27 mouse cellular contexts compared by ENCODE assay signal in genomic region chr2:103277794-103278193, GRCm38 (mm10). TPM values are rescaled to one million over a fixed set of nuclear protein-coding genes. Genes with fewer than 3 reads are reported as not detected.
DNase-seq lines count a peak whose midpoint lies in the region; ATAC-seq and TF ChIP-seq lines count a peak whose summit lies in the region.
"Had no signal": no experiment of that assay in that cellular context is flagged by ENCODE, and none has a peak within 500 bp of the region (broad histone marks: within the 10 kb centered on the region; RNA-seq: fewer than 3 reads in every experiment).

No protein-coding gene starts in this region.

- H3K27me3 ChIP-seq in heart, postnatal 0 days (ENCODE audit: control insufficient read depth, insufficient read depth, low read length): no peaks in the 10 kb centered on the region
- H3K27me3 ChIP-seq: CH12.LX; liver, embryonic 12.5 days; Patski had no signal

- no peak overlapping the region for H3K4me3 ChIP-seq in heart, postnatal 0 days (ENCODE audit: low read depth, low read length)
- H3K4me3 ChIP-seq: layer of hippocampus, adult 2 months; limb, embryonic 13.5 days; liver, embryonic 12.5 days; megakaryocyte, embryonic 14.5 days had no signal

- no peak for TF ChIP-seq CTCF in heart, postnatal 0 days (IDR thresholded peaks at IDR 0.05; ENCODE audit: low read depth)

- peaks cover 14% of the 10 kb centered on the region for H3K4me1 ChIP-seq in heart, postnatal 0 days (ENCODE audit: control insufficient read depth, insufficient read depth)
- H3K4me1 ChIP-seq: liver, embryonic 12.5 days had no signal

- no peaks in the 10 kb centered on the region for H3K36me3 ChIP-seq in heart, postnatal 0 days (replicated peaks; ENCODE audit: control insufficient read depth, insufficient read depth, low read length)
- H3K36me3 ChIP-seq: G1E; limb, embryonic 13.5 days; liver, embryonic 12.5 days had no signal

- no peak for TF ChIP-seq EP300 in heart, postnatal 0 days (IDR thresholded peaks at IDR 0.05; ENCODE audit: low read depth)

- no peak overlapping the region for H3K27ac ChIP-seq in heart, postnatal 0 days (ENCODE audit: low read depth)
- H3K27ac ChIP-seq: hindbrain, postnatal 0 days; layer of hippocampus, adult 2 months; limb, embryonic 13.5 days; liver, embryonic 12.5 days had no signal

- WGBS in heart, postnatal 0 days: 22% methylated on average over 1 of the region's 1 CpGs

- no peak overlapping the region for H3K9ac ChIP-seq in heart, postnatal 0 days (replicated peaks; ENCODE audit: low read depth, low read length)
- H3K9ac ChIP-seq: limb, embryonic 13.5 days; liver, embryonic 12.5 days had no signal

- peak; percentile 22 to 40 for DNase-seq in cerebellum, postnatal 25 days
- DNase-seq in cerebellum, postnatal 4 days (ENCODE audit: low spot score in 2 of 2): no peak
- peak; percentile 33 for DNase-seq in lung, postnatal 10 days
- DNase-seq in lung, postnatal 14 days: no peak
- peak; percentile 47 for DNase-seq in heart, postnatal 0 days (ENCODE audit: low spot score)
- DNase-seq in gastrocnemius, postnatal 4 days (ENCODE audit: low spot score in 2 of 2): no peak
- DNase-seq in thymus, postnatal 0 days (ENCODE audit: low spot score): no peak
- DNase-seq: B cell, adult 2 months; cerebellum, adult 11-12 months; kidney, adult 9 months; kidney, postnatal 14 days; lung, adult 2 months; lung, postnatal 36 days; midbrain, embryonic 14.5 days; thymus, adult 2 months had no signal

- ATAC-seq in heart, postnatal 0 days (ENCODE audit: insufficient read depth, low read depth): peak; percentile 84
- ATAC-seq: forebrain, embryonic 14.5 days; hindbrain, postnatal 0 days; liver, embryonic 12.5 days; Patski had no signal

- H3K4me2 ChIP-seq in heart, postnatal 0 days (ENCODE audit: low read depth, low read length): no peak overlapping the region
- H3K4me2 ChIP-seq: limb, embryonic 13.5 days; liver, embryonic 12.5 days had no signal

- no peaks in the 10 kb centered on the region for H3K9me3 ChIP-seq in heart, postnatal 0 days (replicated peaks; ENCODE audit: control insufficient read depth, low read length)
- H3K9me3 ChIP-seq: G1E; limb, embryonic 13.5 days; liver, embryonic 12.5 days; megakaryocyte, embryonic 14.5 days had no signal

RNA-seq across cellular contexts. Expression of gene Ehf, which starts 25.3 kb away (rescaled TPM):
- total RNA-seq in heart, postnatal 0 days (2014; rRNA removed; ENCODE audit: low replicate concordance): 3.7 and 4.6 TPM in 2 replicates
- polyA plus RNA-seq in heart, postnatal 0 days (2015; fragmentation: Nextera tagmentation; extraction: Ambion mirVana): 0.23 TPM in 1 of 2 replicates, not detected in the other
- total RNA-seq in gastrocnemius, postnatal 4 days (2021): under 1 TPM in 1 of 2 experiments, not detected in 1; 0.13 TPM
- polyA plus RNA-seq in thymus, postnatal 0 days (2015; fragmentation: Nextera tagmentation; extraction: Ambion mirVana): 1.9 and 2.2 TPM in 2 replicates
- total RNA-seq: gastrocnemius, adult 8-10 months; granulocyte monocyte progenitor cell, adult 5-6 weeks; hindbrain, postnatal 0 days; layer of hippocampus, adult 2 months had no signal
- polyA plus RNA-seq: hindbrain, embryonic 11.5 days; midbrain, embryonic 14.5 days had no signal

Comparison
In these comparisons a context has a peak if more than half of its experiments do, and no peak if none do; other contexts are left out.
1. DNase-seq: peak in cerebellum, postnatal 25 days (2 of 2), lung, postnatal 10 days (single experiment) and heart, postnatal 0 days (single experiment); none in cerebellum, postnatal 4 days (0 of 2), lung, postnatal 14 days (single experiment), gastrocnemius, postnatal 4 days (0 of 2) and thymus, postnatal 0 days (single experiment).